Mouse (Mus musculus) thymus, postnatal 25 days (tissue): ENCODE data around the gene Tectb.
"Not testable (repeated sequence)": the region's sequence is repeated elsewhere in the genome, so short reads cannot be mapped to it uniquely, and the experiment has no call there.

ENCODE experiments used
- DNase-seq: peaks from one replicate; pipeline ENCODE4 v3.0.0; 2022

The Tectb gene

GRCm38 (mm10) chr19:55180433-55180832, at the start of gene Tectb:
Tectb (plus strand) TSS chr19:55180733.
- no peak for DNase-seq

DNA sequence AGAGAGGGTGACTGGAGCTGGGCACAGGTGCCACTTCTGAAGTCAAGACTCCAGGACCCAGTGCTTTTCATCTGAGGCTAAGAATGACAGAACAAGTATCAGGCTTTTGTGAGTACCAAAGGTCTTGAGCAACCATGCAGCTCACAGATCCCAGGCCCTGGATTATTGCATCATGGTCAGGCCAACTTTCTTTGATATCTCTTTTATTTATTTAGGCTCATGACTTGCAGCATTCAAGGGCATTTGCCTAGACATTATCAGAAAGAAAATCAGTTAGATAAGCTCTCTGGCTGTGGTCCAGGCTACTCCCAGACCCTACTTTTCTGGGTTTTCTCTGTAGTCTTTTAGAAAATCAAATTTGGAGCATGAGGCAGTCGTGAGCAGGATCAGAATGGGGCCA, 48.8 kb upstream of the Tectb start:
- no peak for DNase-seq

DNA sequence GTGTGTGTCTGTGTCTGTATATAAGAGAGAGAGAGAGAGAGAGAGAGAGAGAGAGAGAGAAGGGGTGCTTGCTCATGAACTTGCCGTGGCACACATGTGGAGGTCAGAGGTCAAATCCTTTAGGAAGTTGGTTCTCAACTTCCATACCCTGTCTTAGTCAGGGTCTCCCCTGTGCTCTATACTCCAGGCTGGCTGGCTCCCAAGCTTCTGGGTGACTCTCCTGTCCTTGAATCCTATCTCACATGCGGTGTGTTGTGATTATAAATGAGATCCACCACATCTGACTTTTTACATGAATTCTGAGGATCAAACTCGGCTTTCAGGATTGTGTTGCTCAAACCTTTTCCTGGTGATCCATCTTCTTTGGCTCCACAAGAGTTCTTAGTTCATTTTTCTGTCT, 48.1 kb upstream of the Tectb start:
- DNase-seq: no peak

DNA sequence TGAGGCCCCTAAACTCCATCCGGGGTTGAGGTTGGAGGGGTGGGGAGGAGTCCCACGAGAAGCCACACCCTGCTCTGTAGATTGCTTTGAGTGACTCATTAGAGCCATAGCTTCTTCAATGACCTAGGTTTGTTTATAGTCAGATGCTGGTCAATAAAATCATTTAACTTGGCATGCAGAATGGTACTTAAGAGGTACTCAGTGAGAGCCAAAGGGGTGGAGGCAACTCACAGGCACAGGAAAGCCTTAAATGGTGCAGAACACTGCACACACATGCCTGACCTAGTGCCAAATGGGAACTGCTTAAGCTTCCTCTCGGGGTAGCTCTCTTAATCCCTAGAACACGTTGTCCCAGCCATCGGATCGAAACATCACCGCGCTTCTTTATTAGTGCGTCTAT, 46.0 kb upstream of the Tectb start:
- no peak for DNase-seq

DNA sequence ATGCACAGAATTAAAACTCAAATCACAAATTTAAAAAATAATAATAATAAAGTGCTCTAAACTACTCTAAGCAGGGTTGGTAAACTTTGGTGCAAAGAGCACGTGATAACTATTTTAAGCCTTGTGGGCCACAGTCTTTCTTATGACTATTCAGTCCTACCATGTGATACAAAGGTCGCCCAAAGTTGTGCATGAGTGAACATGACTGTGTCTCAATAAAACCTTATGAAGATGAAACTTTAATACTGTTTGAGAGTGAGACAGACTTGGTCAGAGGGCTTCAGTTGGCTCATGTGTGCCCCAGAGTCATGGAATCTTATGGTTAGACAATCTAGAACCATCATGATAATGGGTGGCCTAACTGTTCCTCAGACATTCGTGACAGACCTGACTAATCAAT, 44.6 kb upstream of the Tectb start:
- DNase-seq: no peak

DNA sequence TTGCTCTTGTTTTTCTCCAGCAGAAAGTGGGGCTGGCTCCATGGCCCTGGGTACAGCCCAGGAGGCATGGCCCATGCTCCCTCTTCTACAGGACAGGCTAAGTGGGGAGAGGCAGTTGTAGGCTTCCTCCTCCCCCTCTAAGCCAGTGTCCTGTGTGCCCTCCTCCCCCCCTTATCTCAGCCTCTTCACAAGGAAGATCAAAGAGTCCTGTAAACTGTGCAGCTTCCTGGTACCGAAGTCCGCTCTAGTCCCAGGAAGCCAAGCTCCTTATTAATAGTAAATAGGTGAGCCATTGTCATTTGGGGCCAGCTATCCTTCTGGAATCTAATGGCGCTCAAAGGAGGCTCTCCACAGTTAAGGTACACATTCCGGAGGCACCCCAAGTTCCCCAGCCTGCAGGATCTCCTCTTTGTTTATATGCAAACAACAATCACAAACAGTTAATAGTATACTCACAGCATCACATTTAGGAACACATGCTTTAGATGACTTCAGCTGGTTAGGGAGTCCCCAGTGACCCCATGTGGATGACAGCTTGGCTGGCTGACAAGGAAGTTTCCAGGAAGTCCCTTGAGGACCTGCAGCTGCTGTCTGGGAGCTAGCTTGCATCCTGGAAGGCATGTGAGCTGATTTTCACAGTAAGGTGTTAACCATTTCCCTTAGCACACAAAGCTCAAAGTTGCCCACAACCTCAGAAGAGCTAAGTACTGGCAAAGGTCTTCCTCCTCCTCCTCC, 43.7 kb upstream of the Tectb start:
- no peak for DNase-seq

DNA sequence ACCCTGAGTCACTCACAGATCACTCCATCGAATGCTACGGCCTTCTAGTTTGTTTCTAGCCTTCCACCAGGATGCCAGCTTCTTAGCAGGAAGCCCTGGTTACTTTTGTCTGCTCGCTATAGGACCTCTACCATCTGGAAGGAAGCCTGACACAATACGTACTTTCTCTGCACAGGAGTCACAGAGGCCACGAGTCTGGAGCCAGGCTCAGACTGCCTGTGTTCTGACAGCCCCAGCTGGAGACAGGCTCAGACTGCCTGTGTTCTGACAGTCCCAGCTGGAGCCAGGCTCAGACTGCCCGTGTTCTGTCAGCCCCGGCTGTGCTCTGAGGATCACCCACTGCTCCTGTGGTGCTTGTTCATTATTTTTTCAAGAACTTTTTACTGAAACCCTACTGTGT, 42.6 kb upstream of the Tectb start:
- DNase-seq: no peak

GRCm38 (mm10) chr19:55138506-55138905, 42.0 kb upstream of the Tectb start:
- no peak for DNase-seq

- DNase-seq: no peak
These were observed 41.2 kb upstream of the Tectb start for GRCm38 (mm10) chr19:55139301-55139700.

DNA sequence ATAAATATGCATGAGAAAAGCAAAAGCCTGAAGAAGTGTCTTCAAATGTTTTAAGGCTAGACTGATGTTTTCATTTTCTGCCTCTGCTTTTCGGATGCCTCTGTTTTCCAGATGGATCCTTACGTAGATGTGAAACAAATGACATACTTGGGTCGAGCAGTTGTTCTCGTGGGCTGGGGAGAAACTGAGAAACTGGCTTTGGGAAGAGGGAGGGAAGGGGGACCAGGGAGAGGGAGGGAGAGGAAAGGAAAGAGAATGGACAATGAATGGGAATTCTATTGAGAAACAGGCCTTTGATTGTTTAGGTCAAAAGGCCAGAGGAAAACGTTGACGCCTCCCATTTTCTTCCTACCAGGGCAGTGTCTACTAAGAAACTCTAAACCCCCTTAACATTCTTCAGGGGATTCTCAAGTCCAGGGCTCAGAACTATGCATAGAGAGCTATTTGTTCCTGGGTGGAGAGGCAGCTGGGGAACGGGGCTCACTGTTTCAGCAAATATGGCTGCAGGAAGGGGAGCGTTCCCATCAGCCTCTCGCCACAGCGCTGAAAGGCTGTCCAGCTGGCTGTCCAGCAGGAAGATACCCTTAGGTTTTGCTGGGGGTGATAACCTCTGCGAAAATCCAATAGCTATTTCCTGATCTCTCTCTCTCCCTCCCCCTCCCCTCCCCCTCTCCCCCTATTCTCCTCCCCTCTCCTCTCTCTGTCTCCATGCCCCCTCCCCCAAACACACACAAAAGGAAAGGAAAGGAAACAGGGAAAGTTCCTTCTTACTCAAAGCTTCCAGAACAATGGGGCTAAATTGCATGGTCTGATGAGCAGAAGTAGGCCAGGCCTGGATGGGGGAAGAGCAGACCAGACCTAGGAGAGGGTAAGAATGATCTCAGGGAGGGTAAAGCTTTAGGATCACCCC, 36.9 kb upstream of the Tectb start:
- no peak for DNase-seq

- no peak for DNase-seq
These were observed 35.8 kb upstream of the Tectb start for GRCm38 (mm10) chr19:55144691-55145090.

DNA sequence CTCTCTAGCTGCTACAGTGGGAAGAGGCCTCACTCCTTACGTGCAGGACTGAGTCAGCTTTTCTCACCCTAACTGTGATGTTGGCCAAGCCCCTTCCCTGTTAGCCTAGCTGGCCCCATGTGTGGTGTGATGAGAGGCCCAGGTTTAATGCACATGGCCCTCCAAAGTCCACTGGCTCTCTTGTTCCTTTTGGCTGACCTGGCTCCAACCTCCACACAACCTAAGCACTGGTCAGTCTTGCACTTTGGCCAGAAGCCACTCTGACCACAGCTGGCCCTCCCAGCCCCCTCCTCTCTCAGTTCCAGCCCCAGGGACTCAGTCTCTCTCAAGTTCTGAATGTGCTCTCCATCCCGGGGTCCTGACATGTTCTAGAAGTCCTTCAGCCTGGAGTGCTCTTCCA, 35.4 kb upstream of the Tectb start:
- no peak for DNase-seq

DNA sequence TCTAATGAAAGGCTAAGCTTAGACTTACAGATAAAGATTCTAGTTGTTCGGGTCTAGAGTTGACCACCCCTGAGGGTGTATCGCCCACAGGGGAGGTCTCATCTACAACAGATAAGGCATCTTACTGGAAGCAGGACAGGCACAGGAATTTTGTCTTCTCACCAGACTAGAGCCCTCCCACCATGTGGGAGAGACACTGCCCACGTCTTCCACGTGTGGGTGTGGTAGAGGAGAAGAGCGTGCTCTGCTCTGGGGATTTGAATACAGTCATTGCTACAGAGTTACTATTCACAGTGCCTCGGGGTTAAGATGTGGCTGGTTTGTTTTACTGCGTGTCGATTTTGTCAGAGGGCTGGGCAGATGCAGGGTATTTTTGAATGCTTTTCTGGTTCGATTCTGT, 33.0 kb upstream of the Tectb start:
- no peak for DNase-seq

DNA sequence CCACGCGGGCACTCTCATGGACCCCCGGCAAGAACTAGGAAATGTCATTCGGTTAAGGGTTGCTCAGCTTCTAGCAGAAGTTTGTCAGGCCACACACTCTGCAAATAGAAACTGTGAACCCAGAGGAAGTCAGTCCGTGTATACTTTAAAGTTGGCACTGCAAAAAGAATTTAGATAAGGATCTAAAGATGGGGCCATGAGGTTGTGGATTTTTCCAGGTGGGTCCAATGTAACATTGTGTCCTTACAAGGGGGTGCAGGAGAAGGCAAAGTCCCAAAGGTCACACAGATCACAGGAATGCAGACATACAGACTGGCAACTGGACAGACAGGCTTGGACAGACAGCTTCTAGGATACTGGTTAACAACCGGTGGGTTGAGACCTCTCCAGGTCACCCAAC, 32.4 kb upstream of the Tectb start:
- no peak for DNase-seq

GRCm38 (mm10) chr19:55149646-55150045, 30.9 kb upstream of the Tectb start:
- DNase-seq: no peak

DNA sequence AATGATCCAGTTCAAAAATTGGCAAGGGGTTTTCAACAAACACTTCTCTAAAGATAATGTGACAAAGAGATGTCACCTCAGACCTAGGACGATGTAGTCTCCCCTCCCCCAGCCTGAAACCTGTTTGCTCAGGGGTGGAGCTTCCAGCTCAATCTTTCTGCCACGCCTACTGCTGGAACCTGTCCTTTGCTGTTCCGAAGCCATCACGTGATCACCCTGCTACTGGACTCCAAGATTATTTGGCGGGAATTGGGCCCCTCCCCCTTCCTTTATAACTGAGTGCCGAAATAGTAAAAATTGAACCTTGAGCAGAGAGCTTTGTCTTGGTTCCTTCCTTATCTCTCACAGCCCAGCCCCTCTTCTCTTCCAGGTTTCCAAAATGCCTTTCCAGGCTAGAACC, 28.3 kb upstream of the Tectb start:
- DNase-seq: not testable (repeated sequence)

- DNase-seq: no peak
These were observed 27.6 kb upstream of the Tectb start for GRCm38 (mm10) chr19:55152983-55153382.

- DNase-seq: no peak
These were observed 23.5 kb upstream of the Tectb start for GRCm38 (mm10) chr19:55157029-55157428.

DNA sequence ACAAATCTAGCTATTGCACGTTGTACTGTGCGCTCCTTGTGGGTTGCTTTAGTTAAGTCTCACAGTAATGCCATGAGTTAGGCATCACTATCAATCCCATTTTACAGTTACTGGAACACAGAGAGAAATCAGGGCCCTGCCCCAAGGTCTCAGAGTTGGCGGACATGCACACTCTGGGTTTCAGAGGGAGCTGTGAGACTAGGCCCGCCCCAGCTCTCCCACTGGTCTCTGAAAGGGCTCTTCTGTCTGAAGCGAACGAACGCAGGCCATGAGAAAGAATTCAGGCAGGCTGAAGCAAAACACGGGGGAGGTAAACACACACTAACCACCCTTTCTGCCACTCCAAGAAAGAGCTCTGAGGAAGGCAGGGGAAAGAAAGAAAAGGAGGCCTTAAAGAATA, 21.9 kb upstream of the Tectb start:
- no peak for DNase-seq

GRCm38 (mm10) chr19:55159826-55160225, 20.7 kb upstream of the Tectb start:
- DNase-seq: no peak

DNA sequence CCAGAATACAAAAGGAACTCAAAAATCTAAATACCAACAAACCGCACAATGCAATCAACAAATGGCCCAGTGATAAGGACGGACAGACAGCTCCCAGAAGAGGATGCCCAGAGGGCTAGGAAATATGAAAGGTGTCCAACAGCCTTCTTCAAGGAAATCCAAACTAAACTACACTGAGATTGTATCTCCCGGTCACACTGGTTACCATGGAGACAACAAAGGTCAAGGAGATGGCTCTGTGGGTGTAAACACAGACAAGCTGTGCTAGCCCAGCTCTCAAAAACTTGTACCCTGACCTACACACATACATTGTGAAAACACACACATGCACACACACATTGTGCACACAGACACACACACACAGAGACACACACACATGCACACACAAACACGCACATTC, 18.3 kb upstream of the Tectb start:
- DNase-seq: no peak

- no peak for DNase-seq
These were observed 16.4 kb upstream of the Tectb start for GRCm38 (mm10) chr19:55164162-55164561.

GRCm38 (mm10) chr19:55165183-55165865, 15.2 kb upstream of the Tectb start:
- DNase-seq: no peak

GRCm38 (mm10) chr19:55165954-55166353, 14.6 kb upstream of the Tectb start:
- DNase-seq: no peak
